Mouse (Mus musculus): ENCODE data around the gene Hsd11b1. TPM values are rescaled to one million over a fixed set of nuclear protein-coding genes. Genes with fewer than 3 reads are reported as not detected.

Hsd11b1 gene
- 0.12 TPM for polyA plus RNA-seq (2012; fragmentation: generic; extraction: Trizol)
- long read RNA-seq, experiment 1, partial matches to known transcripts = 0 of 2 reads
- long read RNA-seq, experiment 1, other reads (novel, unspliced or antisense) = 0 of 2 reads
- long read RNA-seq, experiment 2 = 0 reads

DNA sequence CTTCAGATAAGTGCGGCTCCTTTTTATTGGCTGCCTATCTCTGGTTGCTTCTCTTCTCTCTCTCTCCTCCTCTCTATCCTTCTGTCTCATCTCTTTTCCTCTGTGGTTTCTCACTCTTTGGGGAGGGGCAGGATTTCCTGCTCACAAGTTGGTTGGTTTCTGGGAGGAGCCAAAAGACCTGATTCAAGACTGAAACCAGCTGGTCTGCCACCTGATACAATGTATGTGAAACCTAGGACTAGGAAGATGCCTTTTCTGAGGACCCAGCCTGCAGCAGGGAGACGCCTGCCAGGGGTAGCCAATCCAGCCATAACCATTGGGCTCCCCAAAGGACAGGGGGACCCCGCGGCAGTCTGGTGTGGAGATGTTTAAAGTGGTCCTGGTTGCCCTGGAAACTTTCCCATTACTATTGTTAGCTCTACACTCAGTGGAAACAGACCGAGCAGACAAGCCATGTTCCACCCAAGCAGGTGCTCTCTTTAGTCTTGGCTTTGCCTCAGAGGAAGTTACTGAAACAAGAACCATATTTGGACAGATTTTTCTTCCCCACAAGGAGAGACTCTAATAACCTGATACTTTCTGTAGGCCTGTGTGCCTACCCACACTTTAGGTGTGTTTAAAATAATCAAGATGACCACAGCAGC lies at the start of gene Hsd11b1:
TSS of gene Hsd11b1 (minus strand) at position 121 of the 644 bp plus-strand sequence.
- H3K27me3 ChIP-seq (ENCODE audit: control insufficient read depth, insufficient read depth, insufficient read length) = no peaks in the 10 kb centered on the region
- H3K36me3 ChIP-seq (ENCODE audit: control insufficient read depth, insufficient read depth) = no peaks in the 10 kb centered on the region
- H3K79me2 ChIP-seq (ENCODE audit: control insufficient read depth, insufficient read depth) = no peaks in the 10 kb centered on the region
- H3K79me3 ChIP-seq (ENCODE audit: low read depth) = no peaks in the 10 kb centered on the region
- no peak for TF ChIP-seq CEBPB (IDR thresholded peaks at IDR 0.05; ENCODE audit: low read depth)
- TF ChIP-seq CTCF (IDR thresholded peaks at IDR 0.05; ENCODE audit: control insufficient read depth, insufficient read depth, insufficient read length) = no peak
- TF ChIP-seq USF1 (IDR thresholded peaks at IDR 0.05; ENCODE audit: low read depth) = no peak
- no peak for TF ChIP-seq FOSL1 (IDR thresholded peaks at IDR 0.05; ENCODE audit: insufficient read depth, low read length, poor library complexity, severe bottlenecking)
- TF ChIP-seq MYOD1 (IDR thresholded peaks at IDR 0.05; ENCODE audit: control insufficient read depth, insufficient read length, low read depth) = no peak
- no peak for TF ChIP-seq MAX (IDR thresholded peaks at IDR 0.05)
- TF ChIP-seq MYOG (IDR thresholded peaks at IDR 0.05; ENCODE audit: control insufficient read depth, extremely low read depth, insufficient read length) = no peak
- no peak within 1 kb of the TSS for H3K4me3 ChIP-seq (ENCODE audit: insufficient read depth, poor library complexity, severe bottlenecking)
- H3ac ChIP-seq (ENCODE audit: control insufficient read depth, insufficient read length, low read depth) = no peak within 1 kb of the TSS

DNA sequence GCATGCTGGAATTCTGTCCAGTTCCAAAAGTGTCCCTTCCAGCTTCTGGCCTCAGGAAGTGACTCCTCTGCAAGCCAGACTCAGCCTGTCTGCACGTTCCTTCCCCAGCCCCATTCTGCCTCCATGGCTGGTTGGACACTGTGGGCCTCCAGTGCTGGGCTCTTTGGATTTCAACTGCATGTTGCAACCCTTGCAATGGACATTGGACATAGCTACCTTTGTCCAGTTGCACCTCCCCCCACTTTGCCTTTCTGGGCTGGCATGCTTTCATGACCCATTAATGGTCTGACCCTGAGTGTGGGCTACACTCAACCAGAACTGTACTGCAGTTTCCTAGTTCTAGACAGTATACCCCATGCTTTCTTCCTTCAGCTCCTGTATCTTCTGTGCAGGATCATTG lies 47.7 kb upstream of the Hsd11b1 start:
- H3K79me2 ChIP-seq (ENCODE audit: control insufficient read depth, insufficient read depth) = no peaks in the 10 kb centered on the region
- TF ChIP-seq MYOG (IDR thresholded peaks at IDR 0.05; ENCODE audit: control insufficient read depth, extremely low read depth, insufficient read length) (no peak), CTCF (IDR thresholded peaks at IDR 0.05; ENCODE audit: control insufficient read depth, insufficient read depth, insufficient read length) (no peak), USF1 (IDR thresholded peaks at IDR 0.05; ENCODE audit: low read depth) (no peak), MAX (IDR thresholded peaks at IDR 0.05) (no peak), MYOD1 (IDR thresholded peaks at IDR 0.05; ENCODE audit: control insufficient read depth, insufficient read length, low read depth) (no peak), CEBPB (IDR thresholded peaks at IDR 0.05; ENCODE audit: low read depth) (no peak), FOSL1 (IDR thresholded peaks at IDR 0.05; ENCODE audit: insufficient read depth, low read length, poor library complexity, severe bottlenecking) (no peak)
- no peak overlapping the region for H3K4me3 ChIP-seq (ENCODE audit: insufficient read depth, poor library complexity, severe bottlenecking)
- H3K36me3 ChIP-seq (ENCODE audit: control insufficient read depth, insufficient read depth) = no peaks in the 10 kb centered on the region
- no peaks in the 10 kb centered on the region for H3K27me3 ChIP-seq (ENCODE audit: control insufficient read depth, insufficient read depth, insufficient read length)
- no peak overlapping the region for H3ac ChIP-seq (ENCODE audit: control insufficient read depth, insufficient read length, low read depth)
- H3K79me3 ChIP-seq (ENCODE audit: low read depth) = no peaks in the 10 kb centered on the region

GRCm38 (mm10) chr1:193310519-193311085 lies 46.7 kb upstream of the Hsd11b1 start:
- no peaks in the 10 kb centered on the region for H3K79me2 ChIP-seq (ENCODE audit: control insufficient read depth, insufficient read depth)
- no peak overlapping the region for H3K4me3 ChIP-seq (ENCODE audit: insufficient read depth, poor library complexity, severe bottlenecking)
- no peaks in the 10 kb centered on the region for H3K79me3 ChIP-seq (ENCODE audit: low read depth)
- H3ac ChIP-seq (ENCODE audit: control insufficient read depth, insufficient read length, low read depth) = no peak overlapping the region
- no peaks in the 10 kb centered on the region for H3K27me3 ChIP-seq (ENCODE audit: control insufficient read depth, insufficient read depth, insufficient read length)
- no peaks in the 10 kb centered on the region for H3K36me3 ChIP-seq (ENCODE audit: control insufficient read depth, insufficient read depth)
- TF ChIP-seq FOSL1 (IDR thresholded peaks at IDR 0.05; ENCODE audit: insufficient read depth, low read length, poor library complexity, severe bottlenecking) = no peak
- TF ChIP-seq MAX (IDR thresholded peaks at IDR 0.05) = no peak
- TF ChIP-seq USF1 (IDR thresholded peaks at IDR 0.05; ENCODE audit: low read depth) = no peak
- TF ChIP-seq CEBPB (IDR thresholded peaks at IDR 0.05; ENCODE audit: low read depth) = no peak
- TF ChIP-seq MYOD1 (IDR thresholded peaks at IDR 0.05; ENCODE audit: control insufficient read depth, insufficient read length, low read depth) = no peak
- TF ChIP-seq CTCF (IDR thresholded peaks at IDR 0.05; ENCODE audit: control insufficient read depth, insufficient read depth, insufficient read length) = no peak
- no peak for TF ChIP-seq MYOG (IDR thresholded peaks at IDR 0.05; ENCODE audit: control insufficient read depth, extremely low read depth, insufficient read length)

- Histone ChIP-seq H3ac (ENCODE audit: control insufficient read depth, insufficient read length, low read depth) (no peak overlapping the region), H3K4me3 (ENCODE audit: insufficient read depth, poor library complexity, severe bottlenecking) (no peak overlapping the region), H3K36me3 (ENCODE audit: control insufficient read depth, insufficient read depth) (no peaks in the 10 kb centered on the region), H3K79me2 (ENCODE audit: control insufficient read depth, insufficient read depth) (no peaks in the 10 kb centered on the region), H3K79me3 (ENCODE audit: low read depth) (no peaks in the 10 kb centered on the region), H3K27me3 (ENCODE audit: control insufficient read depth, insufficient read depth, insufficient read length) (no peaks in the 10 kb centered on the region)
- no peak for TF ChIP-seq MAX (IDR thresholded peaks at IDR 0.05)
- TF ChIP-seq USF1 (IDR thresholded peaks at IDR 0.05; ENCODE audit: low read depth) = no peak
- no peak for TF ChIP-seq CEBPB (IDR thresholded peaks at IDR 0.05; ENCODE audit: low read depth)
- TF ChIP-seq MYOG (IDR thresholded peaks at IDR 0.05; ENCODE audit: control insufficient read depth, extremely low read depth, insufficient read length) = no peak
- TF ChIP-seq MYOD1 (IDR thresholded peaks at IDR 0.05; ENCODE audit: control insufficient read depth, insufficient read length, low read depth) = no peak
- no peak for TF ChIP-seq CTCF (IDR thresholded peaks at IDR 0.05; ENCODE audit: control insufficient read depth, insufficient read depth, insufficient read length)
- no peak for TF ChIP-seq FOSL1 (IDR thresholded peaks at IDR 0.05; ENCODE audit: insufficient read depth, low read length, poor library complexity, severe bottlenecking)
These were observed 46.1 kb upstream of the Hsd11b1 start for GRCm38 (mm10) chr1:193309785-193310518.

DNA sequence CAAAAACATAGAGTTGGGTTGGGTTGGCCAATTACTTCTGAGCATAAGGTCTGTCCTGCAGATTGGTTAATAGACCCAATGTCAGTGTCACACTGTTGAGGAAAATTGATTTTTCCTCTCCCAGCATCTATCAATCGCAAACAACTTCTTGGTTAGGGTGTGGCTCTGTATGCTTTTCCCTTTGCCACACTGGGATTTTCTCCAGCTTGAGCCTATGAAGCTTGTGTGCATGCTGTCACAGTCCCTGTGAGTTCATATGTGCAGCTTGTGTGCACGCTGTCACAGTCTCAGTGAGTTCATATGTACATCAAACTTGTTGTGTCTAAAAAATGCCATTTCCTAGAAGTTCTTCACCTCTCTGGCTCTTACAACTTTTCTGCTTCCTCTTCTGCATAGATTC lies 43.0 kb upstream of the Hsd11b1 start:
- no peak overlapping the region for H3K4me3 ChIP-seq (ENCODE audit: insufficient read depth, poor library complexity, severe bottlenecking)
- H3ac ChIP-seq (ENCODE audit: control insufficient read depth, insufficient read length, low read depth) = no peak overlapping the region
- no peaks in the 10 kb centered on the region for H3K27me3 ChIP-seq (ENCODE audit: control insufficient read depth, insufficient read depth, insufficient read length)
- no peaks in the 10 kb centered on the region for H3K36me3 ChIP-seq (ENCODE audit: control insufficient read depth, insufficient read depth)
- no peaks in the 10 kb centered on the region for H3K79me3 ChIP-seq (ENCODE audit: low read depth)
- no peaks in the 10 kb centered on the region for H3K79me2 ChIP-seq (ENCODE audit: control insufficient read depth, insufficient read depth)
- TF ChIP-seq MYOG (IDR thresholded peaks at IDR 0.05; ENCODE audit: control insufficient read depth, extremely low read depth, insufficient read length) (no peak), MAX (IDR thresholded peaks at IDR 0.05) (no peak), USF1 (IDR thresholded peaks at IDR 0.05; ENCODE audit: low read depth) (no peak), CTCF (IDR thresholded peaks at IDR 0.05; ENCODE audit: control insufficient read depth, insufficient read depth, insufficient read length) (no peak), FOSL1 (IDR thresholded peaks at IDR 0.05; ENCODE audit: insufficient read depth, low read length, poor library complexity, severe bottlenecking) (no peak), CEBPB (IDR thresholded peaks at IDR 0.05; ENCODE audit: low read depth) (no peak)
